Mouse (Mus musculus) E14TG2a.4 (cell line): ENCODE measurements around the gene Mrpl33.

Experiments used
- CTCF ChIP-seq: conservative IDR thresholded peaks from 2 replicates; pipeline ENCODE4 v1.5.1; 2014; ENCODE audit warnings: low read length
- POU5F1 ChIP-seq: IDR thresholded peaks from 2 replicates; pipeline ENCODE4 v1.6.1; 2014; ENCODE audit warnings: low read length, borderline replicate concordance

GRCm38 (mm10) chr5:31588016-31588415, 8.7 kb upstream of the Mrpl33 start:
- TF ChIP-seq CTCF, result no peak
- no peak for TF ChIP-seq POU5F1
